Mouse (Mus musculus) cerebellum, adult 9-10 months (tissue): ENCODE measurements around the gene Scml4.

ENCODE experiments used
- DNase-seq: peaks from one replicate; pipeline ENCODE4 v3.0.0; 2022

Gene Scml4

GRCm38 (mm10) chr10:42999324-42999723, 139.2 kb downstream of the Scml4 start:
- DNase-seq: no peak

DNA sequence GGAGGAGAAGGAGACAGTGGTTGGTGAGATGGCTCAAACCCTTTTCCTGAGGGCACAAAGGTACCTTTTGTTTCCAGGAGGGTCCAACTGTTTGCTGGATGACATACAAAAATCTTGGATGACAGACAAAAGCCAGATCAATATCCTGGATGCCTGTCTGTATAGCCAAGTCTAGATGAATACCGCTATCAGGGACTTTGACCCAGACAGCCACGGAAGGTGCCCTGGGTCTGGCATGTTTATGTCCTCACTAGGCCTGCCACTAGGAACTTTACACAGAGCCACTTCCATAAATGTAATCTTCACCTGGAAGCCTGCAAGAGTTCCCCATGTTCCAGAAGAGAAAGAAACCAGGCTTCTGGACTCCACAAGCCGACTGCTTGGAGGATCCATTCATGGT, 141.3 kb downstream of the Scml4 start:
- no peak for DNase-seq

- no peak for DNase-seq
Measured at GRCm38 (mm10) chr10:43002066-43002678, 142.0 kb downstream of the Scml4 start.

DNA sequence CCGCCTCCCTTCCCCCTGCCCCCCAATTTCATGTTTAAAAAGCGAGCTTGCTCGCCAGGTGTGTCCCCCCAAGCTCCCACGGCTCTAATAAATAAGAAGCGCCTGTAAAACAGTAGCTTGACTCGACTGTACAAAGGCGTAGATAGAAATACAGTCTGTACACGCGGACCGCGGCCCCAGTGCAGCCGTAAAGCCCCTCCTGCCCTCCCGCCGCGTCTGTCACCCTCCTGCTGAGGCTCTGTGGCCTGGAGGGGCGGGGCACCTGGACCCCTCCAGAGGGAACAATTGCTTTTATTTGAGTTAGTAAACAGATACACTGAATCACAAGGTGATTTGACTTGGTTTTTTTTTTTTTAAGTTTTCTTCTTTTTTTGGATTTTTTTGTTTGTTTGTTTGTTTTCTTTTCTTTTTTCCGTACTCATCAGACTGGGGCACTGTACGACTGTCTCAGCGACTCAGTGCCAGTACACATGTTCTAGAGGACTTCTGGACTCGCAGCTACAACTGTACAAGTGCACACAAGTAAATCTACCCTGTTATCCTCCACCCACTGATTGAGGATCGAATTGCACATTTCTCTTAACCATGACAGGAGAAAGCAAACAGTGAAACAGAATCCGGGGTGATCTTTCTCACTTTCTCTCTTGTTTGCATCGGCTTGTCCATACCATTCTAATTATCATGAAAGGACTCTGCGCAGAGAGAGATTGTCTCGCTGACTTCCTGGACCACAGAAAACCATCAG, 142.7 kb downstream of the Scml4 start:
- DNase-seq: no peak

- no peak for DNase-seq
Measured at GRCm38 (mm10) chr10:43003466-43003757, 143.2 kb downstream of the Scml4 start.

GRCm38 (mm10) chr10:43004174-43004734, 144.1 kb downstream of the Scml4 start:
- no peak for DNase-seq

DNA sequence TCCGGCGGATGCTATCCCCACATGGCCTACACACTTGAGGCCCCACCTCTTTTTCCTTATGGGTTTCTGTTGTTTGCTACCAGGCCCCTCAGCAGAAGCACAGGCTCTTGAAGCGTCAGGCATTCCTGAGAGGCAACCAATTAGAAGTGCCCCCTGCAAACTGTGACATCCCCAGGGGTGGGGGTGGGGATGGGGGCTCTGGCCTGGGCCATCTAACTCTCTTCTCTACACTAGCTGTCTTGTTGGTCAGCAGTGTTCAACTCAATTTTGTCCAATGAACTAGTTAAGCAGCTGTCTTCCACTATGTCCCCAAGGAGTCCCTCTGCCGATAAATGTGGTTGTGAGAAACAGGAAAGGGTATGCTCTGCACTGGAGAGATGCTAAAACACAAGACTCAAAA, 144.9 kb downstream of the Scml4 start:
- no peak for DNase-seq

DNA sequence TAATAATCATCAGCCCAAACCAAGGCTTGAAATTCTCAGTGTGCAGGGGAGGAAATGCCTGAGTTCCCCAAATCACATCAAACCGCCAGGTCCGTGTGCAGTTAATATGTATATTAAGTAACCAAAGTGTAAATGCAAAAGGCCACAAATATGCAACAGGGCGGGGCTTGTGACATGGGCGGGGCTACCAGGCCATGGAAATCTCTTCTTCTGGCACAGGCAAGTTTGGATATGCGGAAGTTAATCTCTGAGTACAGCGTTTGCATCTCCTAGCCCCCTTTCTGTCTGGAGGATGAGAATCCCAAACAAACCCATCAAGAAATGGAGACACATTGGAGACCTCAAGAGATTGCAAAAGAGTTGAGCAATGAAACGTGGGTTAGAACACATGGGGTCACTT, 145.5 kb downstream of the Scml4 start:
- DNase-seq: no peak

- DNase-seq: no peak
Measured at GRCm38 (mm10) chr10:43006534-43006933, 146.4 kb downstream of the Scml4 start.

GRCm38 (mm10) chr10:43008116-43008515, 147.9 kb downstream of the Scml4 start:
- no peak for DNase-seq
